Mouse (Mus musculus) liver, adult 2 months (tissue): ENCODE results near the gene Gnat1. TPM values are rescaled to one million over a fixed set of nuclear protein-coding genes. Genes with fewer than 3 reads are reported as not detected.

Experiments
- DNase-seq: peaks from one replicate; pipeline ENCODE4 v3.0.0-alpha.2; 2011; ENCODE audit warnings: low read depth, low spot score; ENCODE audit errors: extremely low read depth
- H3K27ac ChIP-seq: fragments of 200-500 bp; replicated peaks from 2 replicates; pipeline ENCODE4 v1.5.1; 2012; ENCODE audit warnings: low read depth, mild to moderate bottlenecking, control low read depth, inconsistent platforms, low read length; ENCODE audit not compliant: insufficient read depth
- H3K27me3 ChIP-seq: fragments of 200-500 bp; 2 replicates; pipeline ENCODE4 v1.6.1; 2012; ENCODE audit warnings: mild to moderate bottlenecking, moderate library complexity, low read length, inconsistent platforms; ENCODE audit not compliant: control insufficient read depth, insufficient read depth
- H3K36me3 ChIP-seq: fragments of 200-500 bp; 2 replicates; pipeline ENCODE4 v1.6.1; 2012; ENCODE audit warnings: low read length, inconsistent platforms; ENCODE audit not compliant: control insufficient read depth, insufficient read depth
- H3K4me1 ChIP-seq: fragments of 200-500 bp; 2 replicates; pipeline ENCODE4 v1.6.1; 2011; ENCODE audit warnings: low read length; ENCODE audit not compliant: control insufficient read depth, insufficient read depth
- H3K4me3 ChIP-seq: fragments of 200-500 bp; 2 replicates; pipeline ENCODE4 v1.5.1; 2011; ENCODE audit warnings: low read depth, mild to moderate bottlenecking, control low read depth, low read length, moderate library complexity; ENCODE audit not compliant: insufficient read depth
- H3K79me2 ChIP-seq: fragments of 200-500 bp; 2 replicates; pipeline ENCODE4 v1.6.1; 2012; ENCODE audit warnings: inconsistent platforms, mild to moderate bottlenecking, low read length, moderate library complexity; ENCODE audit not compliant: control insufficient read depth, insufficient read depth
- H3K9ac ChIP-seq: fragments of 200-500 bp; 2 replicates; pipeline ENCODE4 v1.6.1; 2012; ENCODE audit warnings: low read depth, mild to moderate bottlenecking, control low read depth, inconsistent platforms, low read length
- CTCF ChIP-seq: fragments of 200-500 bp; IDR thresholded peaks from 2 replicates; pipeline ENCODE4 v1.5.1; 2011; ENCODE audit warnings: low read depth, low read length, control low read depth
- POLR2A ChIP-seq: fragments of 200-500 bp; IDR thresholded peaks from 2 replicates; pipeline ENCODE4 v1.6.1; 2011; ENCODE audit warnings: low read length, control low read depth; ENCODE audit not compliant: insufficient read depth; ENCODE audit errors: extremely low read depth
- WGBS: fragments of 180-500 bp; shearing (Covaris S2); methylation state at CpG from one replicate; pipeline ENCODE4 v1.1.7; 2018; 5-methylcytosine and 5-hydroxymethylcytosine counted together
- polyA plus RNA-seq: library from polyadenylated mRNA; depleted of rRNA; stranded (reverse); fragments of >200 nt; gene quantifications from 2 replicates; pipeline ENCODE4 v1.2.3, GENCODE M21; 2012
- total RNA-seq: library from RNA; depleted of rRNA; stranded (reverse); fragments of >200 nt; gene quantifications from 2 replicates; pipeline ENCODE4 v1.2.3, GENCODE M21; 2014

The Gnat1 gene
- total and polyA plus RNA-seq, 2 experiments = 3.2 to 7.1 TPM

GRCm38 (mm10) chr9:107643544-107644214 lies 35.8 kb downstream of the Gnat1 start:
- Histone ChIP-seq H3K4me3 (no peak overlapping the region), H3K9ac (no peak overlapping the region), H3K36me3 (no peaks in the 10 kb centered on the region), H3K79me2 (no peaks in the 10 kb centered on the region), H3K4me1 (peaks cover 6% of the 10 kb centered on the region), H3K27me3 (no peaks in the 10 kb centered on the region), H3K27ac (no peak overlapping the region)
- WGBS = 93% methylated on average over 13 of the region's 13 CpGs
- TF ChIP-seq CTCF = no peak
- TF ChIP-seq POLR2A = no peak
- DNase-seq = no peak

- no peak for DNase-seq
- WGBS = 87% methylated on average over 8 of the region's 8 CpGs
- no peaks in the 10 kb centered on the region for H3K36me3 ChIP-seq
- peaks cover 6% of the 10 kb centered on the region for H3K4me1 ChIP-seq
- H3K27ac ChIP-seq = no peak overlapping the region
- TF ChIP-seq CTCF (no peak), POLR2A (no peak)
- no peaks in the 10 kb centered on the region for H3K27me3 ChIP-seq
- H3K9ac ChIP-seq = no peak overlapping the region
- no peak overlapping the region for H3K4me3 ChIP-seq
- no peaks in the 10 kb centered on the region for H3K79me2 ChIP-seq
Observed at GRCm38 (mm10) chr9:107641666-107642065, 37.8 kb downstream of the Gnat1 start.

DNA sequence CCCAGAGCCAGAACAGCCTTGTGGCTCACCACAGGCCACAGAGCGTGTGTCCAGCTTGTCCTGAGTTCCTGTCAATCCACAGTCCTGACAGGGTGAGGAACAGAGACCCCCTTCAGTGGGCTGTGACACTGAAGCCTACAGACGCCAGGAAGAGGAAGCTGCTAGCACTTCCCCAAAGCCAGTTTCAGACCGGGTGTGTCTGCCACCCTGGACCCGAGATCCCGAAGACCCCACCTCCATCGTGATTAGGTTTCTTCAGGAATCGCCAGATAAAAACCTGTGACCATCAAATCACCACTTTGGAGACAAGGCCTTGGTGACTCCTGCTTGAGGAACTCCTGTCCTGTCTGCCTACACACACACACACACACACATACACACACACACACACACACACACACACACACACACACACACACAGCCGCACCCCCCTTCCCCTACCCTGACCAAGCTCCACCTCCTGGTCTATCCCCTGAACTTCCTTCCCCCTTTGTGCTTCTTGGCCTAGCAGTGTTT lies 39.2 kb downstream of the Gnat1 start:
- peak; percentile 27 for DNase-seq
- H3K4me1 ChIP-seq = peaks cover 7% of the 10 kb centered on the region
- no peak for TF ChIP-seq POLR2A
- no peak for TF ChIP-seq CTCF

DNA sequence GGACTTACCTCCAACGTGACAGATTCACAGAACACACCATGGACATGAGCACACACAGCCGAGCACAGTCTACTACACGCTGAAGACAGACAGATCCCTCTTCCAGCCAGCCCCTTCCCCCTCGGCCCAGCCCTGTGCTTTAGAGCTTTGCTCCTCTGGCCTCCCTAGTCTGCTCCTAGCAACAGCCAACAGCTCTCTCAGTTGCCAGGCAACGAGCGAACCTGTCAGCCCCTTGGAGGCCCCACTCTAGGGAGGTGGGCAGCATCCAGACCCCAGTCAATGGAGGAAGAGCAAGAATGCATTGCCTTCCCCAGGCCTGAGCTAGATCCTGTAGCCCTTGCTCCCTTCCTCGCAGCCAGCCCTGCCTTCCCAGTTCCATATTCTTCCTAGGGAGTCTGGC lies 42.4 kb downstream of the Gnat1 start:
- Histone ChIP-seq H3K4me1 (peaks cover 12% of the 10 kb centered on the region; the same call in 1 of the 2 replicates), H3K27me3 (no peaks in the 10 kb centered on the region), H3K27ac (no peak overlapping the region), H3K9ac (no peak overlapping the region), H3K4me3 (no peak overlapping the region), H3K36me3 (no peaks in the 10 kb centered on the region), H3K79me2 (peaks cover 24% of the 10 kb centered on the region)
- WGBS = 94% methylated on average over 7 of the region's 7 CpGs
- DNase-seq = no peak
- TF ChIP-seq CTCF (no peak), POLR2A (no peak)

More for the DNA sequence above, 39.2 kb downstream of the Gnat1 start:
- no peaks in the 10 kb centered on the region for H3K79me2 ChIP-seq
- 67% methylated on average over 8 of the region's 8 CpGs for WGBS
- H3K9ac ChIP-seq = no peak overlapping the region
- peak overlapping the region; percentile 9 for H3K27ac ChIP-seq
- H3K27me3 ChIP-seq = no peaks in the 10 kb centered on the region
- H3K36me3 ChIP-seq = no peaks in the 10 kb centered on the region
- H3K4me3 ChIP-seq = no peak overlapping the region

DNA sequence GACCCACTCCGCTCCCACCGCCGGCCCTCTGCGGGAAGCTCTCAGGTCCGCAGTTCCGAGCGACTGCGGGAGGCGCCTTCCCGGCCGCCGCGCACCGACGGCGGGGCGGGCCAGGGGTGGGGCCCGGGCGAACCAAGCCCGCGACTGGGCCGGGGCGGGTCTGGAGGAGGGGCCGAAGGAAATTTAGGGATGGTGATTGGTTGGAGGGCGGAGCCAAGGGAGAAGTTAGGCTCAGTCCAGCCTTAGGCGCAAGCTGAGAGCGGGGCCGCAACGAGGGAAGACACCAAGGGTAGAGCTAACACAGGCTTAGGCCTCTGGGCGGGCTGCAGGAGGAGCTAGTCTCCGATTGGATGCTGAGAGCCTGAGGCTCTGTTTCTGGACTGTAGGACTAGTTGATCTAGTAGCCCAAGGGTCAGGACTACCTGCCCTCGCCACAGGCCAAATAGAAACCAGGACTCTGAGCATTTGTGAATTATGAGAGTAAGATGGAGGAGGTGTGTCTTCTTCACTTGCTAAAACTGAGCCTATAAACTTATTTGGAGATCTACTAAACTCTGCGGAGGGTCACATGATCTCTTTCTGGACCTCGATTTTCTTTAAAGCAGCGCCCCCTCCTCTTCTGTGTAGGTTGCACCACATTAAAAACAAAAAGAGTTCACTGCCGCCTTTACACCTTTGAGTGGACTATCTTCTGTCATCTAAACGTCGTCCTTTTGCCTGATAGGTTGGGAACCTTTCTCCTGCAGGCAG lies 44.1 kb downstream of the Gnat1 start, which contains the start of gene Gnai2:
TSS of gene Gnai2 (minus strand) at position 89 of the 750 bp plus-strand sequence.
- WGBS = 4% methylated on average over 38 of the region's 38 CpGs
- DNase-seq = peak; percentile 98

More for the DNA sequence above, 44.1 kb downstream of the Gnat1 start, which contains the start of gene Gnai2:
- Histone ChIP-seq H3K4me3 (peak within 1 kb of the TSS; percentile 79), H3K79me2 (peaks cover 36% of the 10 kb centered on the region), H3K27ac (peak within 1 kb of the TSS; percentile 62), H3K9ac (peak within 1 kb of the TSS; percentile 93), H3K4me1 (peaks cover 14% of the 10 kb centered on the region; the same call in 1 of the 2 replicates), H3K27me3 (no peaks in the 10 kb centered on the region), H3K36me3 (no peaks in the 10 kb centered on the region)
- TF ChIP-seq POLR2A = peak; percentile 87
- no peak for TF ChIP-seq CTCF
